Mouse (Mus musculus) cortical plate, adult 2 months (tissue): ENCODE data around the gene Tnfrsf1a.

Source experiments
- CTCF ChIP-seq: fragments of 200-500 bp; IDR thresholded peaks from 2 replicates; pipeline ENCODE4 v1.5.1; 2011; ENCODE audit warnings: mild to moderate bottlenecking, control low read depth, low read length; ENCODE audit not compliant: insufficient read depth; ENCODE audit errors: extremely low read depth
- POLR2A ChIP-seq: fragments of 200-500 bp; IDR thresholded peaks from 2 replicates; pipeline ENCODE4 v1.6.1; 2011; ENCODE audit warnings: mild to moderate bottlenecking, low read length, control low read depth; ENCODE audit not compliant: insufficient read depth; ENCODE audit errors: extremely low read depth

GRCm38 (mm10) chr6:125312171-125312570, 37.0 kb upstream of the Tnfrsf1a start:
- no peak for TF ChIP-seq POLR2A
- no peak for TF ChIP-seq CTCF
